Mouse (Mus musculus) adrenal gland, postnatal 14 days (tissue): Measurements from ENCODE around the gene Gga1. TPM values are rescaled to one million over a fixed set of nuclear protein-coding genes. Genes with fewer than 3 reads are reported as not detected.
A peak's percentile ranks its signal among the peaks of the same experiment; 100 is the strongest.
"Not testable (repeated sequence)": the region's sequence is repeated elsewhere in the genome, so short reads cannot be mapped to it uniquely, and the experiment has no call there.

Source experiments
- DNase-seq: peaks from one replicate; pipeline ENCODE4 v3.0.0; 2021; ENCODE audit warnings: mixed read lengths
- total RNA-seq: library from RNA; stranded (reverse); gene quantifications from 2 replicates; pipeline ENCODE4 v1.2.3, GENCODE M21; 2021

The Gga1 gene
- total RNA-seq, 1 experiment from 2014 or later = 52.0 TPM

DNA sequence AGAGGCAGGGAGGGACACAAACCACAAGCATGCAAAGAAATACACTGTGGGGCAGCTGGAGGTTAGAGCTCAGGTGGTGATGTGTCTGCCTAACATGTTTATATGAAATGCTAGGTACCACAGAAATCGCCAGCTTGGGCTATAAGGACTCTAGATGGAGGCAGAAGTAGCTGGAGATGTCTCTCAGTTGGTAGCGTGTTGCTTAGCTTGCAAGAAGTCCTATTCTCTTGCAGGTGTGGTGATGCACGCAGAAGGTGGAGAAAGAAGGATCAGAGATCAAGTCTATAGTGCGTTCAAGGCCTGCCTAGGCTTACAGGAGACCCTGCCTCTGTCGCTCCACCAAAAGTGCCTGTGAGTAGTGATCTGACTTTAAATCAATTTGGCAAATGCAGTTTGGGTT is 1.5 kb upstream of the Gga1 start:
- no peak for DNase-seq

DNA sequence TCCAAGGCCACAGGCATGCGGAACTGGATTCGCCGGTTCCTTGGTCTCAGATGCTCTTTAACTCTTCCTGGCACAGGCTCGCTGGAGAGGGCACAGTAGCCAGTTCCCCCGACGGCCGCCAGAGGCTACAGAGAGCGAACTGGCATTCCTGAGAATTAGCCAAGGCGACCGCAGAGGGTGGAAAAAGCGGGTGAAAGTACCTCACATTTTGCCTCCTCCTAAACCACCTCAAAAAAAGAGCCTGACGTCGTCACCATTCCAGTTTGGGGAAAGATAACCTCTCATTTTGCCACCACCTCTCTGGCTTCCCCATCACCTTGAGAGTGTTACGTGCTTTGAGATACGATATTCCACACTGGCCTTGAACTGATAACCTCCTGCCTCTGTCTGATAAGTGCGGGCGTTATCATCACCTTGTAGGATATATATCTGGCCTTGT is 713 bp upstream of the Gga1 start:
- DNase-seq = peak; percentile 92

DNA sequence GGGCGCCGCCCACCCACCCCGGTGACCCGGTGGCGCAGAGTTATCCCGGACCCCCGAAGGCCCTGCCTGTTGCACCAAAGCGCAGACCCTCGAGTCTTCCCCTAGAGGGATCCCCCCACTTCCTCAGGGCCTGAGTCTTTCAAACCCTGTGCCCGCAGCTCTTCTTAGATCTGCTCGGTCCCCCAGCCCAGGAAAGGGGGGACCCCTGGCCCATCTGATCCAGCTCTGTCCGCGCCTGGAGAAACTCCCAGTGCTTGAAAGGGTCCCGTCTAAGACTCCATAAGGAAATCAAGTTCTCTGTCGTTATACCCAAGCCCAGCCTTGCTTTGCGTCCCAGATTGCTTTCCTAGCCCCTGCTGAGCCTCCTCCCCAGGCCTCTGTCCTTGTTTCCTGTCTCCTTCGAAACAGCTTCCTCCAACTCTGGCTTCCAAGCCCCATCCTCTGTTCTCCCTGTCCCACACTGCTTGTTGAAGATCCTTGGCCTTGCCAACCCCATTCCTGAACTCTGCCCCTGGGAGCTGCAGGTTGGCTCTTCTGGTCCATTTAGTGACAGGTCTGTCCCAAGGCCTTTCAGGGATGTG is 910 bp downstream of the Gga1 start:
- DNase-seq = peak; percentile 46

DNA sequence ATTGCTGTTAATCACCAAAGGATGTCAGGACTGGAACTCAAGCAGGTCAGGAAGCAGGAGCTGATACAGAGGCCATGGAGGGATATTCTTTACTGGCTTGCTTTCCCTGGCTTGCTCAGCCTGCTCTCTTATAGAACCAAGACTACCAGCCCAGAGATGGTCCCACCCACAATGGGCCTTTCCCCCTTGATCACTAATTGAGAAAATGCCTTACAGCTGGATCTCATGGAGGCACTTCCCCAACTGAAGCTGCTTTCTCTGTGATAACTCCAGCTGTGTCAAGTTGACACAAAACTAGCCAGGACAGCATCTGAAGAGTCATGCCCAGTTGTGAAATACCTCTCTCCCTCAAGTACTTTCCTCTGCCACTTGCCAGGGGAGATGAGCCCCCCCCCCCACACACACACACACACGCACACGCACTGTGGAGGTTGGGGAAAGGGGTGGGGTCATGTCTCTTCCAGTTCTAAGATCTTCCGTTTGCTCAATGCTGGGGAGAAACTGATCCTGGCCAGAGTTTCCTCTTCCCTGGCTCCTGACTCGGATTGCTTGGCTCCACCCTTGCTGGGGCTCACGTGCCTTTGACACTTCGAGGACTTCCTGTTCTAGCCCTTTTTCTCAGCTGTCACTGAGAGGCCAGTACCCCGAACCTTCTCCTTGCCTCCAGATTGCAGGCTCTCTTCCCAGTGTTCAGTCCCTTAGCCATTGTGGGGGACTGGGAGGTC is 2.0 kb downstream of the Gga1 start:
- not testable (repeated sequence) for DNase-seq

DNA sequence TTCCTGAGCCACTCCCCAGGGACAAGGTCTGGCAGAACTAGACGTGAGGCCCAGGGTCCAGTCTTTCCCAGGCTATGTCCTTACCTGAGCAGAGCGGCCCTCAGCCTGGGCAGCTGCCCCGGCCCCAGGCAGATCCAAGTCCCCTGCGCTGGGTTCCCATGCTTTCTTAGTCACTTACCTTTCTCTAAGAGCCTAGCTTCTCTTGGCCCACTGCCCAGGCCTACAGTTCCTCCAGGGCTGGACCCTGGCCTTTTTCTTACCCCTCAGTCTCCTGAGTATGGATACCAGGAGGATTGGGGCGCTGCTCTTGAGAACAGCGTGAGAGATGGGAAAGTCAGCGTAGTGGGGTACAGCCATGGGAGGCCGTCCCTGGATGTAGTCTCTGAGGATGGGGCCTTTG is 3.4 kb downstream of the Gga1 start:
- DNase-seq = no peak

DNA sequence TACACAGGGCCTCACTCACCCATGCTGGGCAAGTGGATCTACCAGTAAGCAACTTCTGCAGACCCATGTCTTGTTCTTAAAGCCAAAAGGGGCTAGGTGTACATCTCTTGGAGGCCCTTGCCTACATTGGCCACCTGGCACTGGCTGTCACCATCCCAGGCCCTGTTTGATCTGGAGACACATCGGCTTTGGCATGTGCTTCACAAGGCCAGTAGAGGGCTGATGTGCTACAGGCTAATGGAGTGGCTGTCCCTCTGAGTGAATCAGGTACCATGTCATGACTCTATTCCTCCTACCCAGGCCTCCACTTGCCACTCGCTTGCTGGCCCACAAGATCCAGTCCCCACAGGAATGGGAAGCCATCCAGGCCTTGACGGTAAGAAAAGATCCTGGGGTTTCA is 4.8 kb downstream of the Gga1 start:
- no peak for DNase-seq

DNA sequence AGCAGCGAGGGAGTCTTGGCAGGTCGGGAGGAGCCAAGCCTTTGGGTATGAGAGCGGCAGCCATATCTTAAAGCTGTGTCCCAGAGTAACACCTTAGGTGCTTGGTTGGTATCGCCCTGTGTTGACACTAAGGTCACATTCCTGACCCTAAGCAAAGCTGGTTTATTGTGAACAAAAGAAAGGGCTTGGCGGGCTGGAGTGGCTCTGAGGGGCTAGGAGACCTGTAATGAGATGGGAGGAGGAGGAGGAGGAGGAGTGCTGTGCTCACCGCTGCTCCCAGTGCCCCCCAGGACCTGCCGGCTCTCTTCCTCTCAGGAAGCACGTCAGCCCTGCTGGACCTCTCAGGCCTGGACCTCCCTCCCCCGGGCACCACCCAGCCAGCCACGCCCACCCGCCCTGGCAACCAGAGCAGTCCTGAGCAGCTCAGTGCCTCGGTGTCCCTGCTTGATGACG is 12.4 kb downstream of the Gga1 start:
- DNase-seq = no peak

DNA sequence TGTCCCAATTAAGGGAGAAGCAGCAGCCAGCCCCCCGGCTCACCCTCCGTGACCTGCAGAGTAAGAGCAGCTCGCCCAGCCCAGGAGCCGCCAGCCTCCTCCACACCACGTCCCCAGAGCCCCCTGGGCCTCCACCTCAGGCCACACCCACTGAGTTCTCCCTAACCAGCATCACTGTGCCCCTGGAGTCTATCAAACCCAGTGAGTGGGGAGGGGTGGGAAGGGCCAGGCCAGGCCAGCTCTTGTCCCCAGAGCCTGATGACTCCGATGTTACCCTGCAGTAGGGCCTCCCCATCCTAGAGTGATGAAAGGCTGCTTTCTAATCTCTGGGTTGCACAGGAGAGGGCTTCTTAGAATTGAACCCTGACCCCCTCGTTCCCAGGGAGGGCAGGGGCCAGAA is 15.4 kb downstream of the Gga1 start:
- DNase-seq = no peak

DNA sequence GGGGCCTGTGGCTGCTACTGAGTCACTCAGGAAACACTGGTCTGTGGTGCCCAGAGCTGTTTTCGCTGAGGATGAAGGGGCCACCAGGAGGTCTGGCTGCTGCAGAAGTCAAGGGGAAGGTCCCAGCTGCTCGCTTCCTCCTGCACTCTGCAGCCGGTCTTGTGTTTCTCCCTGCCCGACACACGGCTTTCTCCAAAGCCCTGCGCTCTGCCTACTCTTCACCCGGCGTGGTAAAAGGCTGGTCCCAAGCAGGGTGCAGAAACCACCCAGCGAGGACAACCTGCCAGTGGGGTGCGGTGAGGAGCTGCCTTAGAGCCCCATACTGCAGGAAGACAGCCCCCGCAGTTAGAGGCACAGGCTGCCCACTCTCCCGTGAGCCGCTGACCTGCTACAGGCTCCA is 17.7 kb downstream of the Gga1 start:
- no peak for DNase-seq

DNA sequence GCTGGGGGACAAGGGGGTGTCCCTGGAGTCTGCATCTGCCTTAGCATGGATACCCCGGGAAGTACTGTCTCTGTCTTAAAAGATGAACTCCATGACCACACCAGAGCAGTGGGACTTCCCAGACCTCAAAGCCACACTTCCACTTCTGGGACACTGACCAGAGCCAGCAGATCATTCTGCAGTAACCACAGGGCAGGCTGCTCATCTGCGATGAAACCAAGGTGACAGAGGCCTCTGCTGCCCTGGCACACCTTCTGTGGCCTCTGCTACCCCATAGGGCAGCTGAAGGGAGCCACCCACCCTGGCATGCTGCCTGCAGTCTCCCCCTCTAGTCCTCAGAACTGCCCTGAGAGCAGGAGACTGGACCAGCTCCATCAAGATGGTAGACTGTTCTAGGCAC is 18.8 kb downstream of the Gga1 start:
- DNase-seq = no peak

DNA sequence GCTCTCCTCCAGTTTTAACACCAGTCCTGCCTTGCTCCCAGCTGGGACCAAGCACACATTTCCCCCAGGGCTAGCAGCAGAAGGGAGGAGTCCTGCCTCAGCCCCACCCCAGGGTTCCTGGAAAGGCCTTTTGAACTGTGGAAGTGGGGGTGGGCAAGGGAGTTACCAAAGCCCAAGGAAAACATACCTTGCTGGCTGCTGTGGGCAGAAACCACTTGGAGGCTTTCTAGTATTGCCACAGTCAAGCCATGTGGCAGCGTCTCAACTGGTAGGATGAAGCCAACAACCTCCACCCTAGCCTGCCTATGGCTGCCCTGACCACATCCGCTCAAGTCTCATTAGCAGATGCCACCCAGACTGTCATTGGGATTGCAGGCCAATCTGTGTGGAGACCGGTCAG is 19.2 kb downstream of the Gga1 start:
- no peak for DNase-seq

DNA sequence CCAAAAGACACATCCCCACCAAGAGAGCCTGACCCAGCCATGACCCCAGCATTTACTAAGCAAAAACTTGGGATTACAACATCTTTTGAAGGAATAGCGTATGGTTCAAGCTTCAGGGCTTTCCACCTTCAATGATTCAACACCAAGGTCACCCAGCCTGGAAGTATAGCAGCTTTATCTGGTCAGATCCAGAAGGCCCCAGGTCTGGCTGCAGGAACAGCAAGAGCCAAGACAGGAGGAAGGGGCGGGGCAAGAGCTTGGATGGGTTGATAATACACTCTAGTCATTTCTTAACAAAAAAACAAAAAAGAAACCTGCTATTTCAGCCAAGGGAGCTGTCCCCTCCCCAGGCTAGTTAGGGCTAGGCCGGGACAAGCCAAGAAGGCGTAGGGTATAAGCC is 20.5 kb downstream of the Gga1 start:
- no peak for DNase-seq

DNA sequence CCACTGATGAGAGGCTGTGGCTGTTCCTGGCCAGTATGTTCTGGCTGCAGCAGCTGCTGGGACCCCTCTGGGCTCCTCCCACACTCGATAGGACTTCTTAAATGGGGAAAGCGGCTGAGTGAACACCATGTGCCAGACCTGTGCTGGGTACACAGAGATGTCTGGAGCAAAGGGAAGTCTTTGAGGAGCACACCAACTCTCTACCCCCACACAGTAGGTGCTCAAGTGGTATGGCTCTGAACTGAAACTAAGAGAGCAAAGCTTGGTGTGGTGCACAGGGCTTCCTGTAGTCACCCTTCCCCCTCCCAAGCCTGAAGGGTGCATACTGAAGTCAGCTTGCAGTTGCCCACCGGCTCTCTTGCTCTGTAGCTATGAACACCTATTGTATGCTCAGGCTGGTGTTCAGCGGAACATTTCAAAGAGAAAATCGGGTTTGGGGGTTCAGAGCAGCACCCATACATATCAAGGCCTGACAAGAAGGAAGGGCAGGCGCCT is 21.6 kb downstream of the Gga1 start:
- DNase-seq = no peak

DNA sequence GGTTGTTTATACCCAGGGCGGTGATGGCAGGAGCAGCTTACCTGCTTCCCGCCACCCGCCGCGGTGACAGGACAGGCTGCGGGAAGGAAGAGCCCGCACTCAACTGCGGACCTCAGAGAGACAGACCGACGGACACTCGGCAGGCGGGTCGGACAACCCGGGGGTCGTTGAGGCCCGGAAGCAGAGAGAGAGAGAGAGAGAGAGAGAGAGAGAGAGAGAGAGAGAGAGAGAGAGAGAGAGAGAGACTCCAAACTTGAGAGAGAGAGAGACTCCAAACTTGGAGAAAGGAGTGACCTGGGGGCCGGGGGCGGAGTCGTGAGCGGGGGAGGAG is 22.4 kb downstream of the Gga1 start, which contains the start of gene Gm49510:
Gm49510 (plus strand) TSS at position 259 of the 331 bp plus-strand sequence.
- no peak for DNase-seq

DNA sequence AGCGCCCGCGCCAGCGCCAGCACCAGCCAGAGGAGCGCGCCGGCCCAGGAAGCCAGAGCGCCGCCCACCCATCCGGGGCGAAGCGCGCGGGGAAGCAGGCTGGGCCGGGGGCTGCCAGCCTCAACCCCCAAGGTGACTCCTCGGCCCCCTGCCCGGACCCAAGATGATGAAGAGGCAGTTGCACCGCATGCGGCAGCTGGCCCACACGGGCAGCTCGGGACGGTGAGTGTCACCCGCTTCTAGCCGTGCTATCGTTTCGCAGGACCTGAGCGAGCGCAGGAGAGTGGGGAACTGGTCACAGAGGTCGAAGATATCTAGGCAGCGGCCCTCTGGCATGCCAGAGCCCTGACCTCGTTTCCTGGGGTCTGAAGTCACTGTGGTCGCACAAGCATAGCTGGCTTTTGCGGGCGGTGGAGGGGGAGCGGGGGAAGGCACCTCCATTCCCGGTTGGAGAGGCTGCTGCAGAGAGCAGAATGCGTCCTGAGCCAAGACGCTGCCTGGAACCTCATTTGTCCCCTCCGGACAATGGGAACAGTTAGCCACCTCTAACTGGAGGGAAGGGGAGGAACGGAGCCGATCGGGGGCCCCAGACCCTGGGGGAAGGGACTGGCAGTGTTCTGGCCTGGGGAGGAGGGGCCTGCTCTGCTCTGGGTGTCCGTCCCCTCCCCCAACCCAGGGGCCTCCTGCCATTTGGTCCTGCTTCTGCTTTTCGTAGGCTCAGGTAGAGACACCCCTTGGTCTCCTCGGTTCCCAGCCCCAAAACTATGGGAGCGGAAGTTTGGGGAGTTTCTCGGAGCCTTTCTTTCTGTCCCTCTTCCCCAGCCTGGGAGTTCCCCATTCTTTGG is 23.0 kb downstream of the Gga1 start, which contains the start of gene Sh3bp1:
Sh3bp1 (plus strand) TSS at position 29 of the 845 bp plus-strand sequence.
- DNase-seq = peak; percentile 81

DNA sequence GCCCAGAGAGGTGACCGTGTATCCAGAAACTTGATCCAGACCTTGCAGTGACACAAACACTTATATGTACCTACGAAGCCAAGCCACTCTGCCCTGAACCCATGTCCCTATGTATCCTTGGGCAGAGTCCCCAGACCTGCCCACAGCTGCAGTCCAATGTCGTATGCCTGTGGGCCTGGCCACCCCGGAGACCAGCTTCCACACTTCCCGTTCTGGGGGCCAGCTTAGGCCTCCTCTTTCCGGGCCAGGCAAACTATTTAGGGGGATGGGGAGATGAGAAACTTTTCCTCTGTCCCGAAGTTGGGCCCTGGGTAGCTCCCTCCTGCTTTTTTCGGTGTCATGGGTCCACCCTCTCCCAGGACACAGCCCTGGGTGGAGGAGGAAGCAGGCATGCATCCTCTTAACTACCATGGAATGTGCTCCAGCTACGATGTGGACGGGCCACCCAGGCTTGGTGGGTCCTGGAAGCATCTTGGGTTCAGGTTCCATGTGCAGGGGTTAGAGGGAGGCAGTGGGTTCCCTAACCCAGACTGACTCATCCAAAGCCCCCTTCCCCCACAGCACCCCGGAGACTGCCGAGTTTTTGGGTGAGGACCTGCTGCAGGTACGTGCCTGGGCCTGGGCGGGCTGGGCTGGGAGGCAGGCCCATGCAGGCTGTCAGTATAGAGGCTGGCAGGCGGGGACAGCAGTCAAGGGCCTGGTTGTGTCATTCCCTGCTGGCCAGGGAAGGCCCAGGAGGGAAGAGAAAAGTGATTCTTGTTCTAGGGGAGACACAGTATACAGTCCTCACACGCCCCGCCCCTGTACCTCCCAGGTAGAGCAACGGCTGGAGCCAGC is 23.8 kb downstream of the Gga1 start:
- no peak for DNase-seq

DNA sequence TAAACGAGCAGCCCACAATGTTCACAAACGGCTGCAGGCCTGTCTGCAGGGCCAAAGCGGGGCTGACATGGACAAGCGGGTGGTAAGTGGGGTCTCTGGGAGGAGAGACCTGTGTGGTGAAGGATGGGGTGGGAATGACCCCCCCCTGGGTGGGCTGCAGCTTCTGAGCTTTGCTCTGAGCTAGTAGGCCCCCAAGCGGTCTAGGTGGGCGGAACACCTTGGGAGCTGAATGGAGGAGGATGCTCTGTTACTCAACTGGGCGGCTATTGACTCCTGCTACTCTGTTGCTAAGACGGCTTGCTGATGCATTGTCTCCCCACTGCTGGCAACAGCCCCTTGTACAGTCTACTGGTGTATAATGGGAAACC is 24.4 kb downstream of the Gga1 start:
- DNase-seq = no peak

DNA sequence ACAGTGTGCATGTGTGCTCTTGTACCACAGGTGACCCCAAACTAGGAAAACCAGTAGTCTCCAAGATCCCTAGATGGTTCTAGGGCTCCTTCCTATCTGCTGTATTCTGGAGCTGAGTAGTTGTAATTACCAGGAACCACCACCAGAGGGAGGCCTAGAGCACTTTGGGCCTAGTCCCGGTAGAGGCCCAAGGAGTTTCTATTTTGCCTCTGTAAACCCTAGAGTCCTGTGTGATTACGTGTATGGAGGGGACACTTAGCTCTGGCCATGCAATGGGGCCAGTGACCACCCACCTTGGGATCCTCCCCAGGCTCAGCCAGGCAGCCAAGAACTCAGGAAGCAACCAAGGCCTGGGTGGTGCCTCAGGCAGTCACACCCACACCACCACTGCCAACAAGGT is 26.3 kb downstream of the Gga1 start:
- DNase-seq = peak; percentile 90

DNA sequence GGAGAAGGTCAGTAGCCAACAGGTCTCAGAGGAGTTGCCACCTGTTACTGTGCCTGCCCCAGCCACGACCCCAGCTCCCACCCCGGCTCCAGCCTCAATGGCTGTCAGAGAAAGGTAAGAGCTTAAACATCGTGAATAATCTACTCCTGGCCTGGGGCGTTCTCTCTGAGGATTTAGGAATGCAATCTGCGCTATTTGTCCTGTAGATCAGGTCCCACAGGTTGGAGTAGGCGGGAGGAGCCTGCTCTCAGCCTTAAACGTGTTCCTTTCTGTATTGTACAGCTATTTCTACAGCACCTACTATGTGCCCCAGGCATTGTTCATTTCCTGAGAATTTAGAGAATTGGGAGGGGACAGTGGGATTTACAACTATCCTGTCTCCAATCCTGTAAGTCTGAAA is 31.4 kb downstream of the Gga1 start:
- no peak for DNase-seq

DNA sequence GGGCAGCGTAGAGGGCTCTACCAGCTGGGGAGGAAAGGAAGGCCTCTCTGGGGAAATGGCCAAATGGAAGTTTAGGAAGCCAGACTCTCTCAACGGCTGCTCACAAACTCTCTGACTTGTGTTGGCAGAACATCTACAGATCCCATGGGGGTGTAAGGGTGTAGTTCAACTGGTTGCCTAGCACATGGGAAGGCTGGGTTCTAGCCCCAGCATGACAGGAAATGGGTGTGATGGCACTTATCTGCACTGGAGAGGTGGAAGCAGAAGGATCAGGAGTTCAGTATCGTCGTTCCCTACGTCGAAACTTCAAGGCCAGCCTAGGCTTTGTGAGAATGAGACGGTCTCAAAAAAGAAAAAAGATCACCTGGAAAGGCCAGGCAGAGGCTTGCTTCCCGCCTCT is 32.0 kb downstream of the Gga1 start:
- DNase-seq = no peak

DNA sequence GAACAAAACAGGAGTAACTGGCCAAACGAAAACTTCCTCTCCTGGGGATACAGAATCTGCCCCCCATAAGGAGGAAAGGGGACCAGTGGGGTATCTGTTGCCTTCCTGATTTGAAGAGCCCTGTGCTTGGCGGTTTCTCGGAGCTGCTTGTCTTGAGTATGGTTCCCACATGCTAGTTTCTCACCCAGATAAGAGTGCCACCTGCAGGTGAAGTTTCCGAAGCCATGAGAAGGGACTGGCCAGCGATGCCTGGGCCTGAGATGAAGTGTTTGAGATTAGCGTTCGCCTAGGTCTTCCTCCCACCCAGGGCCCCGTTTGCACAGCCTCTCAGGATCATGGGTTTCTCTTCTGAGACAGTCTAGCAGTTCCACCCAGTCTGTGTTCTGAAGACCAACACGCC is 35.0 kb downstream of the Gga1 start:
- DNase-seq = peak; percentile 61

DNA sequence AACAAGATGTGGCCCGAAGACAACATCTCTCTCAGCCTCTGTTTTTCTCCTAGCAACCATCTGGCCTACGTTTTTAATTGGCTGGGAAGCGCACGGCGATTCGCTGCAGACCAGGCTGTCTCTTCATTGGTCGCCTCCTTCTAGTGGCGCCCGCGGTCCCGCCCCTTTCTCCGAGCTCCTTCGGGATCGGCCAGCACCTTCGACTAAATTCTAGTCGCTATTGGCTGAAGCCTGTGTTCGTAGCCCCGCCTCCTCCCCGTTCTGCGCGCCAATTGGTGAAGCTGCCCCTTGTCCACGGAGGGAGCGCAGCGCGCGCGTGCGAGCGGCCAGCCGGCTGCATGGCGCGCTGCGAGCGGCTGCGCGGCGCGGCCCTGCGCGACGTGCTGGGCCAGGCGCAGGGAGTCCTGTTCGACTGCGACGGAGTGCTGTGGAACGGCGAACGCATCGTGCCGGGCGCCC is 36.7 kb downstream of the Gga1 start, which contains the start of gene Pdxp:
Pdxp (plus strand) TSS at position 288 of the 459 bp plus-strand sequence.
- DNase-seq = peak; percentile 97
